Mouse (Mus musculus) kidney, embryonic 14.5 days (tissue): Measurements from ENCODE around the gene Fgd5. TPM values are rescaled to one million over a fixed set of nuclear protein-coding genes. Genes with fewer than 3 reads are reported as not detected.
"Not testable (repeated sequence)": the region's sequence is repeated elsewhere in the genome, so short reads cannot be mapped to it uniquely, and the experiment has no call there.

Experiments
- ATAC-seq: fragments of 200-750 bp; cut with Nextera tagmentation; 2 replicates; pipeline ENCODE4 v1.8.0; 2017; ENCODE audit warnings: moderate number of reproducible peaks, mild to moderate bottlenecking, moderate TSS enrichment, moderate library complexity; ENCODE audit not compliant: low FRiP score, low TSS enrichment
- H3K27ac ChIP-seq: fragments of 300-500 bp; sonication (generic); 2 replicates; pipeline ENCODE4 v1.5.1; 2014; ENCODE audit warnings: low read depth, mild to moderate bottlenecking, low read length, moderate library complexity, mixed read lengths
- H3K27me3 ChIP-seq: fragments of 300-500 bp; sonication (generic); 2 replicates; pipeline ENCODE4 v1.6.1; 2014; ENCODE audit warnings: mild to moderate bottlenecking, low read length; ENCODE audit not compliant: control insufficient read depth, insufficient read depth
- H3K36me3 ChIP-seq: fragments of 300-500 bp; sonication (generic); 2 replicates; pipeline ENCODE4 v1.6.1; 2014; ENCODE audit warnings: low read length, mixed read lengths; ENCODE audit not compliant: control insufficient read depth, insufficient read depth
- H3K4me1 ChIP-seq: fragments of 300-500 bp; sonication (generic); 2 replicates; pipeline ENCODE4 v1.6.1; 2014; ENCODE audit warnings: low read length, mixed read lengths; ENCODE audit not compliant: control insufficient read depth, insufficient read depth
- H3K4me2 ChIP-seq: fragments of 300-500 bp; sonication (generic); replicated peaks from 2 replicates; pipeline ENCODE4 v1.6.1; 2014; ENCODE audit warnings: low read depth, mild to moderate bottlenecking, low read length
- H3K4me3 ChIP-seq: fragments of 300-500 bp; sonication (generic); 2 replicates; pipeline ENCODE4 v1.5.1; 2014; ENCODE audit warnings: mild to moderate bottlenecking, low read length
- H3K9ac ChIP-seq: fragments of 300-500 bp; sonication (generic); 2 replicates; pipeline ENCODE4 v1.6.1; 2014; ENCODE audit warnings: low read depth, mild to moderate bottlenecking, low read length, moderate library complexity
- H3K9me3 ChIP-seq: fragments of 300-500 bp; sonication (generic); 2 replicates; pipeline ENCODE4 v1.6.1; 2016; ENCODE audit warnings: low read length; ENCODE audit not compliant: control insufficient read depth
- WGBS: fragments of 180-500 bp; shearing (Covaris S2); extraction: QIAGEN DNeasy Blood & Tissue Kit; methylation state at CpG from one replicate; pipeline ENCODE4 v1.1.7; 2014; 5-methylcytosine and 5-hydroxymethylcytosine counted together
- polyA plus RNA-seq: library from polyadenylated mRNA; unstranded; fragments of >200 nt; fragmentation: Nextera tagmentation; extraction: Ambion mirVana; gene quantifications from 2 replicates; pipeline ENCODE4 v1.2.1, GENCODE M21; 2014

Gene Fgd5
- polyA plus RNA-seq, result 9.7 and 14.0 TPM in 2 replicates

- H3K9ac ChIP-seq, result peak within 1 kb of the TSS; percentile 72
- no peaks in the 10 kb centered on the region for H3K36me3 ChIP-seq
- peaks cover 7% of the 10 kb centered on the region for H3K4me1 ChIP-seq
- peak within 1 kb of the TSS; percentile 65 for H3K4me3 ChIP-seq
- H3K27ac ChIP-seq, result no peak within 1 kb of the TSS; the same call in 1 of the 2 replicates
- H3K27me3 ChIP-seq, result peaks cover 6% of the 10 kb centered on the region
- peak; percentile 86 for ATAC-seq
- WGBS, result 1% methylated on average over 45 of the region's 62 CpGs
- H3K9me3 ChIP-seq, result no peaks in the 10 kb centered on the region
- H3K4me2 ChIP-seq, result peak within 1 kb of the TSS; percentile 88
Measured at GRCm38 (mm10) chr6:91978371-91979300, at the start of gene Fgd5. Gene Fgd5 (plus strand): TSS chr6:91978878.

- H3K4me1 ChIP-seq, result no peaks in the 10 kb centered on the region
- H3K9ac ChIP-seq, result no peak overlapping the region
- no peaks in the 10 kb centered on the region for H3K9me3 ChIP-seq
- H3K4me2 ChIP-seq, result no peak overlapping the region
- no peak for ATAC-seq
- no peaks in the 10 kb centered on the region for H3K36me3 ChIP-seq
- no peak overlapping the region for H3K4me3 ChIP-seq
- 79% methylated on average over 5 of the region's 5 CpGs for WGBS
- H3K27me3 ChIP-seq, result no peaks in the 10 kb centered on the region
- no peak overlapping the region for H3K27ac ChIP-seq
Measured at GRCm38 (mm10) chr6:91931231-91931630, 47.4 kb upstream of the Fgd5 start.

GRCm38 (mm10) chr6:91938491-91938890, 40.2 kb upstream of the Fgd5 start:
- Histone ChIP-seq H3K4me1 (0 out of 2 replicates have a peak, but pooled peaks cover 4% of the 10 kb centered on the region), H3K4me2 (no peak overlapping the region), H3K36me3 (no peaks in the 10 kb centered on the region), H3K9ac (no peak overlapping the region), H3K27ac (no peak overlapping the region), H3K9me3 (no peaks in the 10 kb centered on the region), H3K4me3 (no peak overlapping the region), H3K27me3 (no peaks in the 10 kb centered on the region)
- WGBS, result 41% methylated on average over 4 of the region's 4 CpGs
- no peak for ATAC-seq

- Histone ChIP-seq H3K27me3 (no peaks in the 10 kb centered on the region), H3K27ac (no peak overlapping the region), H3K9me3 (no peaks in the 10 kb centered on the region), H3K9ac (no peak overlapping the region), H3K4me1 (0 out of 2 replicates have a peak, but pooled peaks cover 6% of the 10 kb centered on the region), H3K4me2 (no peak overlapping the region), H3K4me3 (no peak overlapping the region), H3K36me3 (no peaks in the 10 kb centered on the region)
- ATAC-seq, result no peak
- 77% methylated on average over 2 of the region's 2 CpGs for whole genome bisulfite sequencing
Measured at GRCm38 (mm10) chr6:91948426-91948825, 30.3 kb upstream of the Fgd5 start.

- H3K9ac ChIP-seq, ATAC-seq, H3K27ac ChIP-seq, H3K4me2 ChIP-seq, H3K9me3 ChIP-seq, H3K4me3 ChIP-seq, H3K27me3 ChIP-seq, H3K36me3 ChIP-seq: not testable (repeated sequence)
- H3K4me1 ChIP-seq, result peaks cover 22% of the 10 kb centered on the region
- WGBS, result 9% methylated on average over 1 of the region's 8 CpGs
Measured at GRCm38 (mm10) chr6:91958015-91958414, 20.7 kb upstream of the Fgd5 start.

GRCm38 (mm10) chr6:91960028-91960811, 18.5 kb upstream of the Fgd5 start:
- H3K27ac ChIP-seq, result peak overlapping the region; percentile 86; the same call in 1 of the 2 replicates
- peaks cover 4% of the 10 kb centered on the region; the same call in 1 of the 2 replicates for H3K27me3 ChIP-seq
- H3K9ac ChIP-seq, result no peak overlapping the region
- H3K4me1 ChIP-seq, result peaks cover 30% of the 10 kb centered on the region
- H3K4me3 ChIP-seq, result no peak overlapping the region
- H3K36me3 ChIP-seq, result no peaks in the 10 kb centered on the region
- no peak overlapping the region; the same call in 1 of the 2 replicates for H3K4me2 ChIP-seq
- 29% methylated on average over 8 of the region's 8 CpGs for WGBS
- no peaks in the 10 kb centered on the region for H3K9me3 ChIP-seq
- peak; percentile 78 for ATAC-seq

GRCm38 (mm10) chr6:91963429-91963828, 15.2 kb upstream of the Fgd5 start:
- no peaks in the 10 kb centered on the region for H3K36me3 ChIP-seq
- H3K27ac ChIP-seq, result peak overlapping the region; percentile 14; the same call in 1 of the 2 replicates
- H3K9ac ChIP-seq, result no peak overlapping the region
- peaks cover 5% of the 10 kb centered on the region; the same call in 1 of the 2 replicates for H3K27me3 ChIP-seq
- 3% methylated on average over 4 of the region's 4 CpGs for WGBS
- no peak overlapping the region for H3K4me3 ChIP-seq
- no peaks in the 10 kb centered on the region for H3K9me3 ChIP-seq
- ATAC-seq, result peak; percentile 67
- peaks cover 38% of the 10 kb centered on the region for H3K4me1 ChIP-seq
- H3K4me2 ChIP-seq, result no peak overlapping the region

GRCm38 (mm10) chr6:91965060-91965459, 13.6 kb upstream of the Fgd5 start:
- peaks cover 36% of the 10 kb centered on the region for H3K4me1 ChIP-seq
- H3K36me3 ChIP-seq, result no peaks in the 10 kb centered on the region
- H3K27ac ChIP-seq, result no peak overlapping the region
- peaks cover 5% of the 10 kb centered on the region; the same call in 1 of the 2 replicates for H3K27me3 ChIP-seq
- no peak for ATAC-seq
- H3K4me3 ChIP-seq, result no peak overlapping the region
- 82% methylated on average over 8 of the region's 8 CpGs for WGBS
- no peak overlapping the region for H3K4me2 ChIP-seq
- H3K9ac ChIP-seq, result no peak overlapping the region
- H3K9me3 ChIP-seq, result no peaks in the 10 kb centered on the region
